Mouse (Mus musculus): Measurements from ENCODE around the gene Alpk3.

Alpk3 gene

DNA sequence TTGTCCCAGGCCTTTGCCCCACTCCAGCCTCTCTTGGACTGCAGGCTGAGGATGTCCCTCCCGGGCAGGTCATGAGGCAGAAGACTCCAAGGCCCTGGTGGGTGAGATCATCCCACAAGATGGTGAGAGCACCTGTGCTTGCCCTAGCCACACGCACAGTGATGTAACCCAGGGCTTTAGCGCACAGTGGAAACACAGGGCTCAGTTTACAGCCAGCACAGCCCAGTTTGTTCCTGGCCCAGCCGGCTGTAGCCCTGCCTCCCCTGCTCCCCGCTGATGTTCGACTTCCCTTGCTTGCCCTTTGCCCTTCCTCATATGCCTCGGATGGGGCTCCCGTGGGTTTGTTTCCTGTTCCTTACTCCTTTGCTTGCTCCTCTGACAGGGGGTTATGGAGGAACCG, 17.1 kb downstream of the Alpk3 start:
- DNase-seq (ENCODE audit: low spot score in 2 of 2), result no peak

- DNase-seq (ENCODE audit: low spot score in 2 of 2), result no peak
Observed at GRCm38 (mm10) chr7:81075299-81075698, 17.9 kb downstream of the Alpk3 start.

- DNase-seq (ENCODE audit: low spot score in 2 of 2), result no peak
Observed at GRCm38 (mm10) chr7:81075732-81076131, 18.3 kb downstream of the Alpk3 start.

GRCm38 (mm10) chr7:81077009-81077408, 19.6 kb downstream of the Alpk3 start:
- no peak for DNase-seq (ENCODE audit: low spot score in 2 of 2)

DNA sequence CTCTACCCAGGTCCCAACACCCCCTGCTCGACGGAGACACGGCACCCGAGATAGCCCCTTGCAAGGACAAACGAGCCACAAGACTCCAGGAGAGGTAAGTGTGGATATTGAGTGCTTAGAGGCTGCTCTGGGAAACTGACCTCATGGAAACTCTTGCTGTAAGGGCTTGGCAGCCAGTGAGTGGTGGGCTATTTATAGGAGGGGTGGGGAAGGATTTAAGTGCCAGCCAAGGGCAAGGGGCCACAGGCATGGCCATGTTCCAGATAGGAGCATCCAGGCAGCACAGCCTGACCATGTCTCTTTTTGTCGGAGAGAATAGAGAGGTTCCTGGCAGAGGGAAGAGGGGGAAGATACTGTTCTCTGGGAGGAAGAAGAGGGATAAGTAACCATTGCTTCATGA, 21.3 kb downstream of the Alpk3 start:
- DNase-seq (ENCODE audit: low spot score in 2 of 2), result no peak

DNA sequence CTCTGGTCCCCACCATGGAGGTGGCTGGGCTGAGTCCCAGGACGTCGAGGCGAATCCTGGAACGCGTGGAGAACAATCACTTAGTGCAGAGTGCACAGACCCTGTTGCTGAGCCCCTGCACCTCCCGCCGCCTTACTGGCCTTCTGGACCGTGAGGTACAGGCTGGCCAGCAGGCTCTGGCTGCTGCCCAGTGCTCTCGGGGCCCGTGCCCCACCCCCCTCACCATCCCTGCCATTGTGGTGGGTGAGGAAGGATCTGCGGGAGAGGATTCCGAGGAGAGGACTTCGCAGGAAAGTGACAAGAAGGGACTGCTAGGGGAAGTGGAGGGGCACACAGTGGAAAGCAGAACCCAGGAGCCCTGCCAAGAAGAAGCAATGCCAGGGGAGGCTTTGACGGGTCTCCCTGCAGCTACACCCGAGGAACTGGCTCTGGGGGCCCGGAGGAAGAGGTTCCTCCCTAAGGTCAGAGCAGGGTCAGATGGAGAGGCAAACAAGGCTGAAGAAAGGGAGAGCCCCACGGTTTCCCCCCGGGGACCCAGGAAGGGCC, 36.1 kb downstream of the Alpk3 start:
- DNase-seq (ENCODE audit: low spot score in 2 of 2), result no peak

DNA sequence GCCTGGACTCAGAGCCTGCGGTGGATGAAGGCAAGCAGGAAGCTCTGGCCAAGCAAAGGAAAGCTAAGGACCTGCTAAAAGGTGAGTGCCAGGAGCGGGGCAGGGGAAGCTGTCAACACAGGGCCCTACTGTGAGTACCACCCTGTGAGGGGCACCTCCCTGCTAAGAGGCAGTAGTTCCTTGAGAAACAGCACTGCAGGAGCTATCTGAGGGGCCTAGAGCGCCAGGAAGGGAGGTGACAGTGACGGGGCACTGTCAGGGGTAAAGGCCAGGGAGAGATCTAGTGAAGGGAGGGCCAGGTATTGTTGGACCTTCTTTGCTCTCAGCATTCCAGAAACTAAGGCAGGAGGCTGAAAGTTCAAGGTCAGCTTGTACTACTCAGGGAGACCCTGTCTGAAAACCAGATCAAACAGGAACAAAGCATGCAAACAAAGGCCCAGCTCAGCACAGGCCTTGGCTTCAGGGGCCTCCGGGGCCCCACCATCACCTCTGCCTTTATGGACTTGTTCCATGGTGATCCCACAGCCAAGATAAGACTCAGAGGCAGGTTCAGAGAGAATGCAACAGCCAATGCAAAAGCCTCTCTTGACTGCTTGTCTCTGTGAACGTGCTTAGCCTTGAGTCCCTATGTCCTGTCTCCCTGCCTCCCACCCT, 36.8 kb downstream of the Alpk3 start:
- DNase-seq (ENCODE audit: low spot score in 2 of 2), result no peak

DNA sequence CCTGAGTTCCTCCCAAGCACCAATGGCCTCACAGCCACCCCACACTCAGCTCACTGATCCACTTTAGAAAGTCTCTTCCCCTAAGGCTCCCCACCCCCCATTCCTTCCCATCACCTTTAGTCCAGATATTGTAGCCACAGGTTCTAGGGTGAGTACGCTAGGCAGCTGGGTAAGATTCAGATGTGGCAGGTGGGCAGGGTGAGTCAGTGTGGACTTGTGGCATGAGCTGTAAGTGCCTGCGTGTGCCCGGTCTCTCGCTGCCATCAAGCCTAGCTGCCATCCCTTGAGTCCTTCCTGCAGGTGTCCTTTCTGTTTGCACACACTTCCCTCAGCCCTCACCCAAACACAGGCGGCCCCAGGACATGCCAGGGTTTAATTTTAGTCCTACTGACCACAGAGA, 42.9 kb downstream of the Alpk3 start:
- no peak for DNase-seq (ENCODE audit: low spot score in 2 of 2)

GRCm38 (mm10) chr7:81102854-81103253, 45.5 kb downstream of the Alpk3 start:
- DNase-seq (ENCODE audit: low spot score in 2 of 2), result no peak

GRCm38 (mm10) chr7:81105525-81105924, 48.1 kb downstream of the Alpk3 start:
- no peak for DNase-seq (ENCODE audit: low spot score in 2 of 2)

DNA sequence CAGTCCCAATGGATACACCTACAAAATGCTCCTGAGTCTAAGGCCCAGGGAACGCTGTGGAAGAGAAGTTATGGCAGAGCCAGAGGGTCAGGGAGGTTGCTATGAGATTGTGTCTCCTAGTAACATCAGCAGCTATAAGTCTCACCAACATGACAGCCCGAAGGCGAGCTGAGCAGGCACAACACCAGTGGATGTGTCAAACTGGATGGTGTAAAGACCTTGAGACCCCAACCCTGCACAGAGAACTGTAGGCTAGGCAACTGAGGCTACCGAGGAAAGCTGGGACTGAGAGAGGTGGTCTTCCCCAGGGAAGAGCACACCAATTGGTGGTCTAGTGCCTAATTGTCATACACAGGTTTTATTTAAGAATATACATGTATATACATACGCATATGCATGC, 50.8 kb downstream of the Alpk3 start:
- no peak for DNase-seq (ENCODE audit: low spot score in 2 of 2)

- DNase-seq (ENCODE audit: low spot score in 2 of 2), result no peak
Observed at GRCm38 (mm10) chr7:81109717-81110651, 52.6 kb downstream of the Alpk3 start.

DNA sequence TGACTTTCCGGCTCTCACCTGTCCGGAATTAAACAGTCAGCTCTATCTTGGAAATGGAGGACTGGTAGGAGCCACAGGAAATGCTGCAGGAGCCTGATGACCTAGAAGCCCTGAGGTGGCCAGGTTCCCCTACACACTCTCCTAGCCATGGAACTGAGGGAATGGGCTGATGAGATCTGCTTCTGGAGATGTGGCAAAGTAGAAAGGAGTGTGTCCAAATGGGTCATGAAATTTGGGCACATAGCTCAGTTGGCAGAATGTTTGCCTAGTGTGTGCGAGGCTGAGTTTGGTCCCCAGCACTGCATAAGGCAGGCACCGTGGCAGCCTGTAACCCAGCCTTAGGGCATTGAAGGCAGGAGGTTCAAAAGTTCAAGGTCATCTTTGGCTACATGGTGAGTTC, 53.4 kb downstream of the Alpk3 start:
- DNase-seq (ENCODE audit: low spot score in 2 of 2), result no peak

- no peak for DNase-seq (ENCODE audit: low spot score in 2 of 2)
Observed at GRCm38 (mm10) chr7:81111729-81112128, 54.3 kb downstream of the Alpk3 start.

- DNase-seq (ENCODE audit: low spot score in 2 of 2), result no peak
Observed at GRCm38 (mm10) chr7:81112686-81113360, 55.4 kb downstream of the Alpk3 start.

DNA sequence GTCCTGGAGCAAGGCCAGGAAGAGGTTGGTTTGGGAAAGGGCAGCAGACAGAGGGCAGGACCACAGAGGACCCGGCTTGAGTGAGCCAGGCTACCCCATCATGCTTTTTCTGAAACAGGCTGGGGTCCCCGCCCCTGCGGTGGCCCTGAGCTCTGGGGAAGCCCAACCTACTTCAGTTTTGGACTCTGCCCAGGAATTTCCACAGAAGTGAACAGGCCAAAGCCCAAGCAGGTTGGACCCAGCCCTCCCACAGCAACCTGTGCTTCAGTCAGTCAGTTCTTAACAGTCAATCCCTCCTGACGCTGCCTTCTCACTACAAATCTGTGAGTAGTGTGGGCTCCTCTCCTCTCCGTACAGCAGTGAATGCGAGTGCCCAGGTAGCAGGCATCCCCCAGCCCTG, 57.2 kb downstream of the Alpk3 start, which contains the start of gene Slc28a1:
Gene Slc28a1, plus strand, starts transcription at position 245 of the 400 bp plus-strand sequence.
- no peak for DNase-seq (ENCODE audit: low spot score in 2 of 2)

DNA sequence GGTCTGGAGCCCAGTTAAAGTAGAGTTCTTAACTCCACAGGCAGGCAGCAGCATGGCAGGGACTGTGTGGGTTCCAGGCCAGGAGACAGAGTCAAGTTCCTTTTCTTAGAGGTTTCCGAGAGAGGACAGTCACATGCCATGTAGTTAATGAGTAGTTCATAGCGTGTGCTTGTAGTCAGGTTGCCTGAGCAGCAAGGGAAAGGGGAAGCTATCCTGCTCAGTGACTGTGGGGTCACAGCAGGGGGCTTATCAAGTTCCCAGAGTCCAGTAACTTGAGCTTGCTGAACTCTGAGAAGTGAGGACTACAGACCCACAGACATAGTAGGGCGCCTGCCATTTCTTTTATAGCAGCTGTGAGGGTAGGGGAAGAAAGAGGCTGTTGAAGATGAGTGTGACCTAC, 63.7 kb downstream of the Alpk3 start:
- DNase-seq (ENCODE audit: low spot score in 2 of 2), result no peak

GRCm38 (mm10) chr7:81122808-81123207, 65.4 kb downstream of the Alpk3 start:
- DNase-seq (ENCODE audit: low spot score in 2 of 2), result no peak

DNA sequence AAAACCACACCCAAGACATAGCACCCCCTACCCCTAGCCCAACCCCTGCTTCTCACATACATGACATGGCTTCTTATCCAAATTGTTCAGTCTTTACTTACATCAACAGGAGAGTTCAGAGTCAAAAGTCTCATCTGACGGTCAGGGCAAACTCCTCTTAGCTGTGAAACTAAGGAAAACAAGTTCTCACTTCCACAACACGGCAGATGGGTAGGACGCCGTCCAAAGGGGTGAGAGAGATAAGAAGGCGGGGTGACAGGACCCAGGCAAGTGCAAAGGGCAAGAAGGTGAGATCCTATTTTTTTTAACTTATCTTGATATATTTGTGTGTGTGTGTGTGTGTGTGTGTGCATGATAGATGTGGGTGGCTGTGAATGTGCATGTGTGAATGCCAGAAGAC, 66.2 kb downstream of the Alpk3 start:
- no peak for DNase-seq (ENCODE audit: low spot score in 2 of 2)

- no peak for DNase-seq (ENCODE audit: low spot score in 2 of 2)
Observed at GRCm38 (mm10) chr7:81124773-81125172, 67.4 kb downstream of the Alpk3 start.

- no peak for DNase-seq (ENCODE audit: low spot score in 2 of 2)
Observed at GRCm38 (mm10) chr7:81125215-81126175, 68.1 kb downstream of the Alpk3 start.

Data from frontal cortex, postnatal 36 days (tissue).